Mouse (Mus musculus) E14TG2a.4 (cell line): ENCODE data around the gene Osbpl6.

ENCODE experiments used
- CTCF ChIP-seq: conservative IDR thresholded peaks from 2 replicates; pipeline ENCODE4 v1.5.1; 2014; ENCODE audit warnings: low read length
- NANOG ChIP-seq: IDR thresholded peaks from 2 replicates; pipeline ENCODE4 v1.6.1; 2014; ENCODE audit warnings: borderline replicate concordance, low read length, mixed read lengths
- POU5F1 ChIP-seq: IDR thresholded peaks from 2 replicates; pipeline ENCODE4 v1.6.1; 2014; ENCODE audit warnings: low read length, borderline replicate concordance

- TF ChIP-seq CTCF (no peak), POU5F1 (no peak), NANOG (no peak)
Measured at GRCm38 (mm10) chr2:76647441-76647869, 241.1 kb downstream of the Osbpl6 start.
